Mouse (Mus musculus) cortical plate, adult 2 months (tissue): ENCODE measurements around the gene Fcgr4. TPM values are rescaled to one million over a fixed set of nuclear protein-coding genes. Genes with fewer than 3 reads are reported as not detected.
"Not testable (repeated sequence)": the region's sequence is repeated elsewhere in the genome, so short reads cannot be mapped to it uniquely, and the experiment has no call there.

Source experiments
- H3K27ac ChIP-seq: fragments of 200-500 bp; 2 replicates; pipeline ENCODE4 v1.5.1; 2012; ENCODE audit warnings: low read length, control low read depth, inconsistent platforms; ENCODE audit not compliant: insufficient read depth
- H3K4me1 ChIP-seq: fragments of 200-500 bp; 2 replicates; pipeline ENCODE4 v1.6.1; 2011; ENCODE audit warnings: low read length; ENCODE audit not compliant: control insufficient read depth, insufficient read depth
- H3K4me3 ChIP-seq: fragments of 200-500 bp; 2 replicates; pipeline ENCODE4 v1.5.1; 2011; ENCODE audit warnings: mild to moderate bottlenecking, low read length, control low read depth; ENCODE audit not compliant: insufficient read depth
- CTCF ChIP-seq: fragments of 200-500 bp; IDR thresholded peaks from 2 replicates; pipeline ENCODE4 v1.5.1; 2011; ENCODE audit warnings: mild to moderate bottlenecking, control low read depth, low read length; ENCODE audit not compliant: insufficient read depth; ENCODE audit errors: extremely low read depth
- POLR2A ChIP-seq: fragments of 200-500 bp; IDR thresholded peaks from 2 replicates; pipeline ENCODE4 v1.6.1; 2011; ENCODE audit warnings: mild to moderate bottlenecking, low read length, control low read depth; ENCODE audit not compliant: insufficient read depth; ENCODE audit errors: extremely low read depth
- polyA plus RNA-seq: library from polyadenylated mRNA; depleted of rRNA; stranded (reverse); fragments of >200 nt; gene quantifications from 2 replicates; pipeline ENCODE4 v1.2.3, GENCODE M21; 2012

Gene Fcgr4
- polyA plus RNA-seq, 1 experiment, result 0.31 TPM

DNA sequence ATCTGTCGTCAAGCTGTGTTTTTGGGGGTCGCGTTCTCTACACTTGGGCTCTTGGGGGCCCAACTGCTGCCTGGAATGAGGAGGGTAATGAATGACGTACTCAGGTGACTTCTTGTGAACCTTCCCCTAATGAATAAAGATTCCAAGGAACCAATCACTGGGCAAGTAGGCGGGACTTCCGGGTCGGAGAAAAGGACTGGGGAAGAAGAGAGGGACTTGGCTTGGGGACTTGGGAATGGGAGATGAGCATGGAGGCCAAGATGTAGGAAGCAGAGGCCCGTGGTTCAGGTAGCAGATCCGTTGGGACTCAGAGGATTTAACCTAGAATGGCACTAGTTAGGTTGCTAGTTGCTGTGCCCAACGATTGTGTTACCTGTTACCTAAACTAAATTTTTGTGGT lies 30.5 kb downstream of the Fcgr4 start:
- Histone ChIP-seq H3K27ac (no peak overlapping the region), H3K4me1 (no peaks in the 10 kb centered on the region), H3K4me3 (peak overlapping the region; percentile 18; the same call in 1 of the 2 replicates)
- no peak for TF ChIP-seq CTCF
- TF ChIP-seq POLR2A, result no peak

DNA sequence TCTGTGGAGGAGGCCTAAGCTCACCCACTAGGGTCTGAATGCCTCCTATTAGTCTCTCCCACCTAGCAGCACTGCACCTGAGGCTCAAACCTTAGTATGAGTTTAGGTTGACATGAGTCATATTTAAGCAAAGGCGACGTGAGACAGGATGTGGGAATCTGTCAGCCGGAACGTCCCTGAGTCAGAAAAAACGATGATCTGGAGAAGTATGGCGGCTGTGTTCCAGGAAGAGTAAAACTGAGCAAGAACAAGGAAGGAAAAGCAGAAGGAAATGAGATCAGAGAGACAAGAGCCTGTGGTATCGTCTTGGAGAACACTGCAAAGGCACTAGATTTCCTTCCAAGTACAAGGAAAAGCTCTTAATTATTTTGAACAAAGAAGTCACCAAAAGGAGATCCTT lies 32.1 kb downstream of the Fcgr4 start:
- Histone ChIP-seq H3K27ac (no peak overlapping the region), H3K4me1 (no peaks in the 10 kb centered on the region), H3K4me3 (no peak overlapping the region)
- TF ChIP-seq POLR2A (no peak), CTCF (no peak)

DNA sequence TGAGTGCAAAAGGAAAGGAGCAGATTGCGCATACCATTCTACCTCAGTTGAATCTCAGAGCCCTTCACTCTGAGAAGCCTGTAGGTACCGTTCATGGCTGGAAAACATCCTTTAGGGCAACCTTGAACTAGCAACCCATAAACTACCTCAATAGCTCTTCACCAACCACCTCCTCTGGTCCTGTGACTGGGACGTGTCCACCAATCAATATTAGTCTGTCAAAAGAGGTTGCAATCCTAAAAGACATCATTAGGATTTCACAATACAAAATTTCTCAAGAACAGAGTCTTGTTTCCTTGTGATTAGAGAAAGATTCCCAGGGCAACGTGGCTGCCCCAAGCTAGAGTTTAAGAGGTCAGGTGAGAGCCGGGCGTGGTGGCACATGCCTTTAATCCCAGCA lies 34.6 kb downstream of the Fcgr4 start:
- H3K4me1 ChIP-seq, result no peaks in the 10 kb centered on the region
- no peak overlapping the region for H3K4me3 ChIP-seq
- no peak overlapping the region for H3K27ac ChIP-seq
- no peak for TF ChIP-seq CTCF
- no peak for TF ChIP-seq POLR2A

DNA sequence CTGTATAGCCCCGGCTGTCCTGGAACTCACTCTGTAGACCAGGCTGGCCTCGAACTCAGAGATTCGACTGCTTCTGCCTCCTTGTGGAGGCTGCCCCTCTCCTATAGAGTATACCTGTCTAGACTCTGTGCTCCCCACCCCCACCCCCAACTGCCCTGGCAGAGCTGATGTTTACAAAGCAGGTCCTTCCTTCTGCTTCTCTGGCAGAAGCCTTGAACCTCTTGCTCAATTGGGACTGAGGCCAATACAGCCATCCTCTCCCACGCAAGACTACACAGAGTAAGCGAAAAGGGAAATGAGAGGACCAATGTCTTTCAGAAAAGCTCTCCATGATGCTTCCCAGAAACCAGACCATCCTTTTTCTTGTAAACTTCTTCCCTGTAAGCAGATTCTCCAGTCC lies 38.5 kb downstream of the Fcgr4 start:
- Histone ChIP-seq H3K4me3 (no peak overlapping the region), H3K4me1 (no peaks in the 10 kb centered on the region), H3K27ac (no peak overlapping the region)
- no peak for TF ChIP-seq POLR2A
- TF ChIP-seq CTCF, result no peak

DNA sequence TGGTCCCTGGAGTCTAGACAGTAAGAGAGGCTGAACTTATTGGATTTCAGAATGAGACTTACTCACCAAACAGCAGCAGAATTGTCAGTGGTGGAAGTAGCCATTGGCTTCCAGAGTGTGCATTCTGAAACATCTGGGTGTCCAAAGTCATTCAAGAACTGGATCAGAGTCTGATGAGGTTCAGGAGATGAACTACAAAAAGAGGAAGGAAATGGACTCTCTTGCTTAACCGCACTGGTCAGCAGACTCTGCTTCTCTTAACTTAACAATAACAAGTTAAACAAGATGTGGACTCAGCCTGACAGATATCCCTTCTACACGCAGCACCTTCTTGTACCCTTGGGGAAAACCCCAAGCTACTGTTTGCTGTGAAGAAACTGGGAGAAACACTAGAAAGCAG lies 40.5 kb downstream of the Fcgr4 start:
- no peak for TF ChIP-seq POLR2A
- TF ChIP-seq CTCF, result no peak
- Histone ChIP-seq H3K4me1 (no peaks in the 10 kb centered on the region), H3K4me3 (no peak overlapping the region; the same call in 1 of the 2 replicates), H3K27ac (no peak overlapping the region)

DNA sequence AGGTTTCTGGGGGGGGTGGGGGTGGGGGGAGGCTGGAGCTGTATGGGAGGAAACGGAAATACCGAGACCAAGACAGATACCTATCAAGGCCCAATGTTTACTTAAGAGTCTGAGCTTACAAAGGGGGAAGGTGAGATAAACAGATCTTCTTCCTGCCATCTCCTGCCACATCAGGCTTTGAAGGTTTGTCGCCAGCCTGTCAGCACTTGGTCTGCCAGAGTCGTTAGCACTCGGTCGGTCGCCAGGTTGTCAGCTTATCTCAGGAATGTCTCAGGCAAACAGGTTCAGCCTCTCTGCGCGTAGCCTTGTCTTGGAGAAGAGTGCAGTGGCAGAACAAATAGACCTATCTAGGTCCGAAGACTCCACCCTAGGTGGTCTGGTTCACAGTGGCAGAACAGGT lies 41.7 kb downstream of the Fcgr4 start:
- Histone ChIP-seq H3K27ac (no peak overlapping the region), H3K4me3 (no peak overlapping the region), H3K4me1 (no peaks in the 10 kb centered on the region)
- TF ChIP-seq POLR2A, result no peak
- no peak for TF ChIP-seq CTCF

DNA sequence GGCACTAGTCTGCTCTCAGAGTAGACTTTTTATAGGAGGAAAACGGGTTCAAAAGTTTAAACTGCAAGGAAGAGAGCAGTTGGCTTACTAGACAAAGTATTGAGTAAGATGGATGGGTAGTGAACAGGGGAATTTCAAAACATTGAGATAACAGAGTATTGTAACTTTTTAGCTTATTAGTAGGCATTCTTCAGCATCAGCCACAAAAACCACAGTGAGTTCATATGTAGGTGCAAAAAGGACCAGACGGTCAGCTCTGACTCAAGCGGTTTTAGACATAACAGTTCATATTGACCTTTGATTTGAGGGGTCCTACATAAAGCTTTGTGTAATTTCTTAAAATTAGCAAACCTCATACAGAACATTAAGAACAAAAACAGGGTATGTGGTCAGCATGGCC lies 42.8 kb downstream of the Fcgr4 start:
- no peak overlapping the region for H3K27ac ChIP-seq
- H3K4me1 ChIP-seq, result no peaks in the 10 kb centered on the region
- TF ChIP-seq CTCF, result no peak
- no peak for TF ChIP-seq POLR2A
- H3K4me3 ChIP-seq, result no peak overlapping the region

DNA sequence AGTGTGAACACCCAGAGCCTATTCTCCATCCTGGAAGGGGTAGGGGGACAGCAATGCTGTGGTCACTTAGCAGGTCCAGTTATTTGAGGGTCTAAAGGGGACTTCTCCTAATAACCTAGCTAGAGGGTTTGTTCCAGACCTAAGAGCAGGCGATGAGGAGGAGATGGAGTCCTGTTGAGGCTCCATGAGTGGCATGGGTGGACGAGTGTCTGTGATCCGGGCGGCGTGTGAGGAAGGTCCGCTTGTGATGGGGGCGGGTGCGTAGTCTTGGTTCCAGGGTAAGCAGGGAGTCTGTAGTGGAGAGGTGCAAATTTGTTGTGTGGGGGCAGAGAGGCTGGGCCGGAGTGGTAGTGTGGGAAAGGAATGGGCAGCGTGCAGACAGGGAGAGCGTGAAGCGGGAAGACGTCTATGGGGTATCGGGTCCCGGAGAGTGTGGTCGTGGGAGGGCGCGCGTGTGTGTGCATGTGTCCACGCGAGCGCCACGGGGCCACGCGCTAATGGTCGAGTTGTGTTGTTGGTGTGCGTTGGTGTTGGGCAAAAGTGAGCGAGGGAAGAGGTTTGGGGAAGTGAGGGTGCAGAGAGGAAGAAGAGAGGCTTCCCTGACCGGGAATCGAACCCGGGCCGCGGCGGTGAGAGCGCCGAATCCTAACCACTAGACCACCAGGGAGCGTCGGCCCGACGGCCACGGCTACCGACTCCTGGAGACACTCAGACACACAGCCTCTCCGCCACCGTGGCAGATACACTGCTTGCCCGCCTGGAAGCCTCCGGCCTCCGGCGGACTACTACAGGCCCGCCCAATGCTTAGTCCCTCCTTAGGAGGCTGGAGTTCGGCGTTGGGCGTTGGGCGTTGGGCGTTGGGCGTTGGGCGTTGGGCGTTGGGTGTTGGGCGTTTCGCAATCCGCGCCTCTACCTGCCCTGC lies 45.1 kb downstream of the Fcgr4 start:
- peak overlapping the region; percentile 28; the same call in 1 of the 2 replicates for H3K4me3 ChIP-seq
- H3K27ac ChIP-seq, H3K4me1 ChIP-seq: not testable (repeated sequence)

DNA sequence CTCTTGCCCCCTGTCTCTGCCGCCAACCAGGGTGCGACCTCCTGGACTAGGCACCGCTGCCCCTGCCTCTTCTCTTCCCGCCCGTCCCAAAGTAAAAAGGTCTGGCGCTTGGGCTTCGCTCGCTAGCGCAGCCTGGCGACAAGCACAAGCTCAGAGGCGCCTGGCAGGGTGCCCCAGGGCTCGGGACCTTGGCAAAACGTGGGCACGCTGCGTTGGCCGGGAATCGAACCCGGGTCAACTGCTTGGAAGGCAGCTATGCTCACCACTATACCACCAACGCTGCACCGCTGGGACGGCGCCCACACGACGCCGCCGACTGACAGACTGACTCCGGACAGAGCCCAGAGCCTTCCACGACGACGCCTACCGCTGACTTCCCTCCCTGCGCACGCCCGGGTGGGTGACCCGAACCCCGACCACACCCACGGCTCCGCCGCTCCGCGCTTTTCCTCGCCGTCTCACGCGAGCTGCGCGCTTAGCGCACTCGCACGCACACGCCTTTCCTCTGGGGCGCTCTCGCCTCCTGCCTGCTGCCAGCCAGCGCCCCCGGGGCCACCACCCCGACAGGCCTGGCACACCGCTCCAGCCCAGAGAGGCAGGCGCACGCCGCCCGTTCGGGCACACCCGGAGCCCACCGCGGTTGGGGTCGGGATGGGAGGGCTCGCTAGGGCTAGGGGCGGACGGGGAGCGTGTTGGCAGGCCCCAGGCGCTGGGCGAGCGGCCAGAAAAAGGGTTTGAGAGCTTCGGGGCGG lies 45.9 kb downstream of the Fcgr4 start, which contains the start of gene Fcgr3:
TSS of gene Fcgr3 (minus strand) at position 445 of the 752 bp plus-strand sequence.
- H3K4me3 ChIP-seq, result peak within 1 kb of the TSS; percentile 28
- H3K4me1 ChIP-seq, H3K27ac ChIP-seq: not testable (repeated sequence)

DNA sequence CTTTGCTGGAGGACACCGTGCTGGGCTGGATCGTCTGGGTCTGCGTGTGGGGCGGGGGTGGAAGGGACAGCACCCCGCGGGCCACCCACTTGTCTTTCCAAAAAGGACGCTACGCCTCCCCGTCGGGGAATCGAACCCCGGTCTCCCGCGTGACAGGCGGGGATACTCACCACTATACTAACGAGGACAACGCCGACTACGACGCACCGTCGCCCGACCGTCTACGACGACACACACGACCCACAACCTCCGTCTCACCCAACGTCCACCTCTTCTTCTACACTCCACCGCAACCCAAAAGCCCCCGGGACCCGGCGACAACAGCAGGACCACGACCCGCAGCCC lies 46.5 kb downstream of the Fcgr4 start:
- not testable (repeated sequence) for H3K27ac ChIP-seq, H3K4me3 ChIP-seq, H3K4me1 ChIP-seq

DNA sequence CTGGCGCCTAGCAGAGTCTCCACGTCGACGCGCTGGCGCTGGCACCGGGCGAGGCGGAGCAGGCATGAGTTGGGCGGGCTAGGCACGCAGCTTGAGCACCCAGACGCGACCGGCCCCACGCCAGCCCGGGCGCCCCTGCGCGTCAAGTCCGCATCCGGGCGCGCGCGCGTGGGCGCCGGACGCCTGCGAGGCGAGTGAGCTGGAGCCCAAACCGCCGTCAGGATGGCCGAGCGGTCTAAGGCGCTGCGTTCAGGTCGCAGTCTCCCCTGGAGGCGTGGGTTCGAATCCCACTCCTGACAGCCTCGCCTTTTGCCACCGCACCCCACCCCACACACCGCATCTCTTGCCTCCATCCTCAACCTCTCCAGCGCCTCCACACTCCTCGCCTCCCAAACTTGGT lies 47.0 kb downstream of the Fcgr4 start:
- H3K4me3 ChIP-seq, H3K4me1 ChIP-seq, H3K27ac ChIP-seq: not testable (repeated sequence)

DNA sequence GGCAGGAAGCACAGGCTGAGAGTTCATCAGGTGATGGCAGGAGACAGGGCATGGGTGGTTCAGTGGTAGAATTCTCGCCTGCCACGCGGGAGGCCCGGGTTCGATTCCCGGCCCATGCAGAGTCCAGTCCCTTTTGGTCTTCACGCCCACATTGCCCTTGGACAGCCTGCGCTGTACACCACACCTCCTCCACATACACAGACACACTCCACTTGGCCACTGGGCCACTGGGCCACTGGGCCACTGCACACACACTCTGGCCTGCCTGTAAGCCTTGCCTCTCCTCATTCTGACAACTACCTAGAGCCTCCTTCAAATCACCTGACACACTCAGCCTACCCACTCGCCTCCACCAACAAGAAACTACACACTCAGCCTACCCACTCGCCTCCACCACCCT lies 47.9 kb downstream of the Fcgr4 start:
- H3K4me1 ChIP-seq, H3K27ac ChIP-seq, H3K4me3 ChIP-seq: not testable (repeated sequence)

DNA sequence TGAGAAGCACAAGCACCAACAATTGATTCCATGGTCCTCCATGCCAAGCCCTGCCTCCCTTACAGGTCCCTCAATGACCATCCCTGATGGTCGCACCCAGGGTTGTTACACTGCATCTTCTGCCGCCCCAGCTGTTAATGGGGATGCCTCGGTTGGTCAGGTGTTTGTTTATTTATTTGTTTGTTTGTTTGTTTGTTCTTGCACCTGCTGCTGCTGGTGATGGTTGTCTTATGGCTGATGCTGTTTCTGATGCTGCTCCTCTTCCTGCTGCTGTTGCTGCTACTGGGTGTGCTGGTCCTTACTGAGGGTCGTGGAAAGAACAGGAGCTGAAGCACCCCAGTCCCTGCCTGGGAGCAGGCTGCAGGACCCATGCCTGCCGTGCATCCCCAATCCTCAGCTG lies 49.2 kb downstream of the Fcgr4 start:
- H3K27ac ChIP-seq, H3K4me1 ChIP-seq, H3K4me3 ChIP-seq: not testable (repeated sequence)

DNA sequence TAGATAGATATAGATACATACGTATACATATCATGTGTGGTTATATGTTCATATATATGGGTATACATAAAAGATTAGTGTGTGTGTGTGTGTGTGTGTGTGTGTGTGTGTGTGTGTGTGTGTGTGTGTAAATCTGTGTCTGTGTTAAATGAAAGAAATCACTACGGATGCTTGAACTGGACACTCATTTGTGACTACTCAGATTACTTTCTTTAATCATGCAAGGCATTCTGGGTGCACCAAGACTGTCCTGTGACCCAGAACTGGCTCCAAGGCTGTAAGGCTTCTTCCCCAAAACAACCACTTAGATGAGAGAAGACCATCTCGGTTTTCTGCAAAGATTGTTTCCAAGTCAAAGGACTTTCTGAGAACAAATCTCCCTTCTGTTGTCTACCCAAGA lies 50.8 kb downstream of the Fcgr4 start:
- not testable (repeated sequence) for H3K4me3 ChIP-seq, H3K27ac ChIP-seq, H3K4me1 ChIP-seq

DNA sequence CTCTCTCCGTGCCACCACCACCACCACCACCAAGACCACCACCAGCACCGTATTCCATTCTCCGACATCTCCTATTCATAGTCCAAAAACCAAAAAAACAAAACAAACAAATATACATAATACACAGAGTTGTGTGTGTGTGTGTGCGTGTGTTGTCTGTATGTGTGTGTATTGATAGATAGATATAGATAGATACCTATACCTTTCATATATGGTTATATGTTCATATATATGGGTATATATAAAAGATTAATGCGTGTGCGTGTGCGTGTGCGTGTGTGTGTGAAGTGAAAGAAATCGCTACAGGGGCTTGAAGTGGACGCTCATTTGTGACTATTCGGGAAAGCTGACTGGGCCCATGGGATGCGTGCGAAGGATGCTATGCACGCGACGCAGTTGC lies 52.2 kb downstream of the Fcgr4 start:
- not testable (repeated sequence) for H3K27ac ChIP-seq, H3K4me3 ChIP-seq, H3K4me1 ChIP-seq
